Mouse (Mus musculus): ENCODE results near the gene Gga1.

The Gga1 gene

DNA sequence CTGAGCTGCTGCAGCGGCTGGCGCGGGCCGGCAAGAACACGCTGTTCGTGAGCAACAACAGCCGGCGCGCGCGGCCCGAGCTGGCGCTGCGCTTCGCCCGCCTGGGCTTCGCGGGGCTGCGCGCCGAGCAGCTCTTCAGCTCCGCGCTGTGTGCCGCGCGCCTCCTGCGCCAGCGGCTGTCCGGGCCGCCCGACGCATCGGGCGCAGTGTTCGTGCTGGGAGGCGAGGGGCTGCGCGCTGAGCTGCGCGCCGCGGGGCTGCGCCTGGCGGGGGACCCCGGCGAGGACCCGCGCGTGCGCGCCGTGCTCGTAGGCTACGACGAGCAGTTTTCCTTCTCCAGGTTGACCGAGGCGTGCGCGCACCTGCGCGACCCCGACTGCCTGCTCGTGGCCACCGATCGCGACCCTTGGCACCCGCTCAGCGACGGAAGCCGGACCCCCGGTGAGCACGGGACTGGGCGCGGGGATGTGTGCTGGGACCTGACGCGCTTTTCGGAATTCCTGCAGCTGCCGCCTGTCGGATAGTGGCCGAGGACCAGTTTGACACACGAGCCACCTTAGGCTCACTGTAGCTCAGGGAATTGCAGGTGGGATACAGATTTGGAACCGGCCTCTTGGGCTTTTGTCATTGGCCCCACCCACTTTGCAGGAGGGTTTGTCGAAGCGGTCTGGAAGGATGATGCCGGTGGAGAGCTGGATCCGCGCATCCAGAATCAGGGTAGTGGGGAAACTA lies 37.3 kb downstream of the Gga1 start:
- no peak for DNase-seq (ENCODE audit: low read depth, low spot score)

GRCm38 (mm10) chr15:78914823-78915659 lies 38.1 kb downstream of the Gga1 start:
- DNase-seq (ENCODE audit: low read depth, low spot score) = no peak

GRCm38 (mm10) chr15:78915660-78916017 lies 38.6 kb downstream of the Gga1 start:
- DNase-seq (ENCODE audit: low read depth, low spot score) = peak; percentile 73

- no peak for DNase-seq (ENCODE audit: low read depth, low spot score)
Observed at GRCm38 (mm10) chr15:78916052-78916826, 39.2 kb downstream of the Gga1 start.

GRCm38 (mm10) chr15:78918126-78918525 lies 41.1 kb downstream of the Gga1 start:
- DNase-seq (ENCODE audit: low read depth, low spot score) = no peak

DNA sequence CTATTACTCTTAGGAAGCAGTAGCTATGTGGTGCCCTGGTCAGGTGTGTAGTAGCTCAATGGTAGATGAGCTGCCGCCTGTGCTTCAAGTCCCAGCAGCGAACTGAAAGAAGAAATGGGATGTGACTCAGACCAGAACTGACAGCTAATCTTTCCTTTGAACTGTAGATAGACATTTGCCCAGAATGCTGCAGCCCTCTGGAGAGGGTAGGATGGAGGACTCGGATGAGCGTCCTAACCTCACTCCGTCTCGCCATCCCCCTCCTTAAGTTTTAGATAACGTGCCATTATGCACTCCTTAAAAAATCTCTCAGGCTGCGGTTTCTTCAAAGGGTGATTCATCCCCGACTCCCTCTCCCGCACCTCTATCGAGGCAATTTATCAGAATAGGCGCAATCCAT lies 42.9 kb downstream of the Gga1 start:
- DNase-seq (ENCODE audit: low read depth, low spot score) = no peak

- no peak for DNase-seq (ENCODE audit: low read depth, low spot score)
Observed at GRCm38 (mm10) chr15:78922700-78923099, 45.7 kb downstream of the Gga1 start.

DNA sequence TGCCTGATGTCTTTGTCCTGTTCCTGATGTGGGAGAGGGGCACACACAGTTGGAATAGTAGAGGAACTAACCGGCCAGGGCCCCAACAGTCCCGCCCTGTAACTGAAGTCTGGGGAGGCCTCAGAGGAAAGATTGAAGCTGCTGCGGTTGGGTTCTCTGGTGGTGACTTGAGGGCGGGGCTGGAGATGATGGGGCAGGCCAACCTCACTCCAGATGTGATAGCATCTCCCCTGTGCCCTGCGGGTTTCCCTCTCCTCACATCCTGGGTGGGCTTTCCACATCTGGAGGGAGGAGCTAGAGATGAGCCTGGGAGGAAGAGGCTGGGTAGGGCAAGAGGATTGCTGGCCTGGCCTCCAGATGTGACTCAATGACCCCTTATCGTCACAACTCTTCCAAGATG lies 46.6 kb downstream of the Gga1 start:
- no peak for DNase-seq (ENCODE audit: low read depth, low spot score)

GRCm38 (mm10) chr15:78925129-78925528 lies 48.1 kb downstream of the Gga1 start:
- DNase-seq (ENCODE audit: low read depth, low spot score) = no peak

- DNase-seq (ENCODE audit: low read depth, low spot score) = peak; percentile 96
Observed at GRCm38 (mm10) chr15:78926021-78926919, 49.3 kb downstream of the Gga1 start, which contains the start of gene Lgals1. Lgals1 (plus strand) TSS chr15:78926725.

DNA sequence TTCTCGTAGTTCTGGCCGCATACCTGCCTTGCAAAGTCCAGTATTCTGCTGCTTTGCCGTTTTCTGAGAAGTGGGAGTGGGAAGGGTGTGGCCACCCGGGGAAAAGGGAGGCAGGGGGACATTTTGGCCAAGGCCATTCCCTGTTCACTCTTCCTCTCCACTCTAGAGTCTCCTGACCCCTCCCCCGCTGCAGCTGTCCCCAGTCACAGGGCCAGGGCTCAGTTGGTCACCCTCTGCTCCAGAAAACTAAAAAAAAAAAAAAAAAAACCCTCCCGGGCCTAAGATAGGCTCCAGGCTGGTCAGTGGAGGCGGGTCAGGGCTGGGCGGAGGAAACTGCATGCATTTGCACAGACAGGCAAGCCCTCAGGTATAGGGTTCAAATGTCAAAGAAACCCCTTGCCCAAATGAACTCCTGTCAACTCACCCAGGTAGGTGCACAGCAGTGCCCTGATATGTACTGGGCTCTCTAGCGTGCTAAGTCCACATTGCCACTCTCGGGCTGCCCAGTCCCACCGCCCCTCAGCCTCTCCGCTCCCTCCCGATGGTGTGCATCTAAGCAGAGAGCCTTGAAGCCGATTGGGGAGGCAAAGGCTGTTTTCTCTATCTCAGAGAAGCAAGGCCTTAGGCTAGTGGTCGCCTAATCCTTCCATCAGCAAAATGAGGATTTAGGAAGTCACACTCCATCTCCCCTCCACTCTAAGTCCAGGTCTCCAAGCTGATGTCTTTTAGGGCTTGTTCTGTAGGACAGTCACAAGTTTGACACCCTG lies 50.2 kb downstream of the Gga1 start:
- peak; percentile 68 for DNase-seq (ENCODE audit: low read depth, low spot score)

DNA sequence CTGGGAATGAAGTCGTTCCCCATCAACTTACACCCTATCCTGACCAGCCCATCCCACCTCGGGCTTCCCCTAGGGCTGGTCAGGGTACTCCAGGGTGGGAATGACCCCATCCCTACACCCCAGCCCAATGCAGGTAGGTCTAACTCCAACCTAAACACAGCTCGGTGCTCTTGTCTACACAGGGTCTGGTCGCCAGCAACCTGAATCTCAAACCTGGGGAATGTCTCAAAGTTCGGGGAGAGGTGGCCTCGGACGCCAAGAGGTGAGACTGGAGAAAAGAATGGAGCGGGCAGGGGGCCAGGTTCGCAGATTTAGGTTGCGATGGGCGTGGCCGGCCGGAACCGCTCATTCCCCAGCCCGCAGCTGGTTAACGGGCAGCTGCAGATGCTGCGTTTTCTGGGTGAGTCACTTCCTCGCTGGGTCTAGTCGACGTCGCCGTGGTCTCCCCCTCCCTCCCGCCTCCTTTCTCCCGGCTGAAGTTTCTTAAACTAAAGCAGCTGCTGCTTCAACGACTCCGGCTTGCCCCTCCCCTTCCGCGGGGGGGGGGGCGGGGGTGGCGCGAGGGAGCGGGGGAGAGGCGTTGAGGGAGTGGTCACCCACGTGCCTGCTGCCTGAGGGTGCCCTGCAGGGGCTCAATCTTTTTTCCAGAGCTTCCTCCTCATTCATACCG lies 50.9 kb downstream of the Gga1 start:
- peak; percentile 90 for DNase-seq (ENCODE audit: low read depth, low spot score)

DNA sequence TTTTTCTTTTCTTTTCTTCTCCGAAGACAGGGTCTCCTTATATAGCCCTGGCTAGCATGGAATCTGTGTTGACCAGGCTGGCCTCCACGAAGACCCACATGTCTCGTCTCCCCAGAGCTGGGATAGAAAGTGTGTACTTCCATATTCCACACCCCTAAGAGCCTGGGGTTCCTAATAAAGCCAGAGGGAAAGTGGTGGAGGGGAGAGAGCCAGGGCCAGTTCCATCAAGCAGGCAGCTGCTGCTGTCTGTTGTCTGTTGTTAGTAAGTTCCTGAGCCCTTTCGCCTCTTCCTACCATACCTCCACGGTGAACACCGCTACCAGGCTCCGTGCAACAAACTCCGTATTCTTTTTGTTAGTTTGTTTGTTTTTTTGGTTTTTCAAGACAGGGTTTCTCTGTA lies 51.5 kb downstream of the Gga1 start:
- no peak for DNase-seq (ENCODE audit: low read depth, low spot score)

DNA sequence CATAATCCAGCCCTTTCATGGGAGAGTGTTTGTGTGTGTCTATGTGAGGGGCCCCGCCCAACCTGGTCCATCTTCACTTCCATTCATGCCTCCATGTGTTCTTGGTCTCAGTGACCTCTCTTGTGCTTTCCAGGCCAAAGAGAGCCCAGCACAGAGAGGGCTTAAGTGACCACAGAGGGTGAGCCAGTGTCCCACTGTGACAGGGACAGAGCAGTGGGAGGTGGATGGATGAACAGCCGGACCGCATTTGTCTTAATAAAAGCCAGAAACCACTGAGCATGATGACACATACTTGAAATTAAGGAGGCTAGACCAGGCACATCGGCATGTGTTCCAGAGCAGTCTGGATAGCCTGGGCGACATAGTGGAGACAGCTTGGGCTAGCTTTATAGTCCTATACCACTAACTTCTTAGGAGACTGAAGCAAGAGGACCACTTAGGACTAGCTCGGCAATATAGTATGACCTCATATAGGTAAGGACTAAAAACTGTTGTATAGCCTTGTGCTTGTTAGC lies 53.3 kb downstream of the Gga1 start:
- DNase-seq (ENCODE audit: low read depth, low spot score) = no peak

- no peak for DNase-seq (ENCODE audit: low read depth, low spot score)
Observed at GRCm38 (mm10) chr15:78930801-78931426, 53.9 kb downstream of the Gga1 start.

DNA sequence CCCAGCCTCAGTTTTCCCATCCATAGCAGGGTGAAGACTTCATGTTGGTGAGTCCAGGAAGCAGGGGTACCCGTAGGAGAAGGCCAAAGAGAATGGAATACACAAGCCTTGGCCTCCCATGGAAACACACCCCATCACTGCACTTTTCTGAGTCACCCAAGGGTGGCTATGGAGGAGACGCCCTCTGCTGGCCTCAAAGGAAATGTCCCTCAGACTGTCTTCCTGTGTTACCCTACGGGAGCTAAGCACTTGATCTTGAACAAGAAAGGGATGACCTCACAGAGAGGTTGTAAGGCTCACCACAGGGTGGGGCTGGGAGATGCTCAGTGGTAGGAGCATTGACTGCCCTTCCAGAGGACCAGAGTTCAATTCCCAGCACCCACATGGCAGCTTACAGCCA lies 54.6 kb downstream of the Gga1 start:
- DNase-seq (ENCODE audit: low read depth, low spot score) = peak; percentile 71

GRCm38 (mm10) chr15:78934784-78935320 lies 57.9 kb downstream of the Gga1 start, which contains the start of gene Nol12:
Nol12 (plus strand) TSS chr15:78934933.
- DNase-seq (ENCODE audit: low read depth, low spot score) = peak; percentile 77

DNA sequence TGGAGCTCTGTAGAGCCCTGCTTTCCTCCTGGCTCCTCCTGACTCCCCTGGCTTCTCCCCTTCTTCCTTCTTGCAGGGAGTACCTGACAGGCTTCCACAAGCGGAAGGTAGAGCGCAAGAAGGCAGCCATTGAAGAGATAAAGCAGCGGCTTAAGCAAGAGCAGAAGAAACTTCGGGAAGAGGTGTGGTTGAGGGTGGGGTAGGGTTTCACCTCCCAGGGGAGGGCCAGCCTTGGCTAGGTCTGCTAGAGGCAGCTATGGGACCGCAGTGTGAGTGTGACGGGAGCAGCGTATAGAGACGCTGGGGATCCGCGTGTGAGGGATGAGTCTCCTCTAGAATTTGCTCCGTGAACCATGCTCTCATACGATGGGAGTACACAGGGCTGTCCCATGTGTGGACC lies 59.4 kb downstream of the Gga1 start:
- DNase-seq (ENCODE audit: low read depth, low spot score) = no peak

DNA sequence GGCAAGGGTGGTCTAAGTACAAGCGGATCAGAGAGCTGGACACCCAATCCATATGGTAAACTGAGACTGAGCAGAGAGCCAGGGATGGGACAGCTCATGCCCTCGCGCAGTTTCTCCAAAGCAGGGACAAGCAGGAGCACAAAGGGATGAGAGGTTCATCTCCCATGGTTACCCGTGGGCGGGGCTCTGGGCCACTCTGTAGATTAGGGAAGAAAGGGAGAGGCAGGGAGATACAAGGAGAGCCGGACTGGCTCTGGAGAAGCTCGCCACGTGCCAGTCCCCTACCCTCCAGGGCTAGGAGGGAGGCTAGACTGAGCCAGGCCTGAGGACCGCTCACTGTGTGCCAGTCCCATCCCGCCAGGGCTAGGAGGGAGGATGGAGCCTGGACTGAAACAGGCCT lies 60.3 kb downstream of the Gga1 start:
- no peak for DNase-seq (ENCODE audit: low read depth, low spot score)
